Mouse (Mus musculus) left cerebral cortex, adult 18-20 months (tissue): ENCODE measurements around the gene Gfral. TPM values are rescaled to one million over a fixed set of nuclear protein-coding genes. Genes with fewer than 3 reads are reported as not detected.
A peak's percentile ranks its signal among the peaks of the same experiment; 100 is the strongest.

Experiments
- DNase-seq, 2 experiments: peaks; one replicate each; pipeline ENCODE4 v3.0.0; 2021 to 2022; ENCODE audit warnings: low spot score in 2 of 2, mixed read lengths in 1 of 2
- long read RNA-seq, 2 experiments: library from polyadenylated mRNA; stranded (forward); transcript quantifications; one replicate each; pipeline ENCODE4 v2.0.0; 2021
- total RNA-seq, 2 experiments: library from RNA; stranded (reverse); gene quantifications; 2 replicates each; pipeline ENCODE4 v1.2.3; 2021

Gene Gfral
- not detected for total RNA-seq
- long read RNA-seq, experiment 1, result 0 reads
- long read RNA-seq, experiment 2, result 0 reads

DNA sequence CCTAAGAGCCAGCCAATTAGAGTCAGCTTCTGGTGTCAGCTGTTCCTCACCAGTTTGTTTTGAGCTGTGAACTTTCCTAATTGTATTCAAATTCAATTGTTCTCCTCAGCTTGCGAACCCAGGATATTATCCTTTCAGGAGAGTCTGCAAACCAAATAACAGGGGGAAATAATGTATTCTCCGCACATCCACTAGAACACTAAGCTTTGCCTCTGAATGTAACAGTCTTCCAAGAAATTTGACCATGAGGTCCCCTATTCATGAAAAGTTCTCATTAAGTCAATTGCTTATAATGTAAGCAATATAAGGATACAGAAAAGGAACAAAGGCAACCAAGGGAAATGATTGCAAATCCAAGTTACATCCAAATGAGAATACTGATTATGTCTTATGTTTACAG, at the start of gene Gfral:
Gene Gfral (minus strand): TSS at position 101 of the 400 bp plus-strand sequence.
- no peak for DNase-seq

DNA sequence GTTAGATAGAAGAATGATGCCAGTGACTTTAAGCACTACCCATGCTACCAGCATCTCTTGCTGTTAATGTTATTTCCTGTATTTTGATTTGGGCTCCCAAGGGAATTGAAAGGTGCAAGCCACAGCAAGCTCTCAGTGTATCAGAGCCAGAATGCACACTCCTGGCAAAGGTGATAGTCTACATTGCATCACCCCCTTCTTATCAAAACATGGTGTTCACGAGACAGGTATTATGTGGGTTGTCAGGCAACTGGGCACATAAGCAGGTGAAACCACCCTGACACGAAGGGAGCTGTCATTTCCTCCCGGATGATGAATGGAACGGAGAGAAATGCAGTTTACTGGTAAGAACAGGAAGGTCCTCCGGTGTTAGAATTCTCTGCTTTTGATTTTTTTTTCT, 44.3 kb upstream of the Gfral start:
- DNase-seq, result no peak

DNA sequence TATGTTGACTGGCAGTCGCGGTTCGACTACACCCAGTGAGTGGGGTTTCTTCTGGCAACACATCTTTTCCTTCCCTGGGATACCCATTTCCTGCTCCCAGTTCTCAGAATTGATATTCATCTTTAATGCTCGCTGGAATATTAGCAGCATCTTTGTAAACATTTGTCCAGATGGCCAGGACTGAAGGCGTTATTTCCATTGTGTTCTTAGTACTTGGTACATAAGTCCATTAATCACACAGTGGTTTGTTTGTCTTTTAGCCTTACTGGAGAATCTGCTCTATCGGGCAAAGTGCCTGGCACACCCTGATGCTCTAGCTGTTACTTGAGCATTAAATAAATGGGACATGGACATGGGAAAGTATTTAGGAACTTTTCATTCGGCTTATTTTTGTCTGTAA, 39.1 kb upstream of the Gfral start:
- DNase-seq, result no peak

DNA sequence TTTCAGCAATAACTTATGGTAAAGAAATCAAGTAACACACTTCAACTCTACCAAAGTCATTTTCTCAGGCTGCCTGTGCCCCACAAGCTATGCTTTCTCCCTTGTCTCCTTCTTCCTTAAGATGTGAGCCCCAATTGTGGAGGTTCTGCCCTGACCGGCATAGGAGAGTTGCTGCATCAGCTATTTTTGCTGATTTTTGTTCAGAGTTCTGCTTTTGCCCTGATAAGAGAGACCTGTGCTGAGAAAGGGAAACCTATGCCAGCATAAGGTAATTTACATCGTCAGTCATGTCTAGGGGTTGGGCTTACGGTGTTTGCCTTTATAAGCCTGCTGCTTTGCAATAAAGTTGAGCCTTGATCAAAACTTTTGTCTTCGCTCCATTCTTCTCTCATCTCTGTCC, 38.7 kb upstream of the Gfral start:
- no peak for DNase-seq

DNA sequence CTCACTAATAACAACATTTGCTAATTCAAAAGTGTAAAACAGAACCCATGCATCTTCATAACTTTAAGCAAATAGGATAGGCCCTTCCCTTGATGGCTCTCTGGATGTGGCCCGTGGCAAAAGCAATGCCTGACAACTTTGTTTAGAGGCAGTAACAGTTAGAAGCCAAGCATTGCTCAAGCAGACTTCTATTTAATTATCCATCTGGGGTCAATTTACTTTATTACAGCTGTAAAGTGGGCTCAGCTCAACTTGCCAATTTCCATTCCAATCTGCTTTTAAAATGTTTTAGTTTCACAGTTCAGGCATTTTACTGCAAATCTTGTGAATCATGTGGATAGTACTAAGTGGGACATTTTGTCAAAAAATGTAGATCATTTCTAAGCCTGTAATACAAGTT, 28.9 kb upstream of the Gfral start:
- no peak for DNase-seq

DNA sequence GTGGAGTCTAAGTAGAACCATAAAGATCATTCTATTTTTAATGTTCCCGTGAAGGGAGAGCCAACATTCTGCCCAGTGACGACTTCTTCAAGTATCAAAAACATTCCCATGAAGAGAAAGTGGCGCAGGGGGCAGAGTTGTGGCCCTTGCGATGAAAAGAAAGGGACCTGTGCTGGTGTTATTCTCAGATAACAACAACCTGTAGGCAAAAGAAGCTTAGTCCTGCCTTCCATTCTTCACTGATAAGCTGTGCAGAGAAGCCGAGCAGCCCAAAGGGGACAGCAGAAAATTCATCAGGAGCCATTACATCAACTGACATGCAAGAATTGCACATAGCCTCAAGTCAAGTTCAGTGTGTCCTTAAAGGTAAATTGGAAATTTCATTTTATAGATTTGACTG, 24.5 kb upstream of the Gfral start:
- DNase-seq, result no peak

DNA sequence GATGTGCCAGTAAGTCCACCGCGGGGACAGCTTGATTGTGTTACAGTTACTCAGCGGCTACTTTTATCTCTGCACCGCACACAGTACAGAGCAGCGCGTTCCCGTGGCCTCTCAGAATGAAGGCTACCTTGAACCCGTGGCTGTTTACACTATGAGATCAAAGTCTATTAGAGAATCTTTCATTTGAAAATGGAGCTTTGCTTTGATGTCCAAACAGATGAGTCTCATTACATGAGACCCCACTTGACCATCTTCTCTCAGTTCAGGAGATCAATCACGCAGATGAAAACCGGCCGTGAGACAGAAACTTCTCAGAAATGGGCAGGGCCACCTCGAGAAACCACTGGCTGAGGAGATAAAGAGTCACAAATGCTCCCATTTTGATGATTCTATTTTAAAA, 23.8 kb upstream of the Gfral start:
- DNase-seq, result no peak

DNA sequence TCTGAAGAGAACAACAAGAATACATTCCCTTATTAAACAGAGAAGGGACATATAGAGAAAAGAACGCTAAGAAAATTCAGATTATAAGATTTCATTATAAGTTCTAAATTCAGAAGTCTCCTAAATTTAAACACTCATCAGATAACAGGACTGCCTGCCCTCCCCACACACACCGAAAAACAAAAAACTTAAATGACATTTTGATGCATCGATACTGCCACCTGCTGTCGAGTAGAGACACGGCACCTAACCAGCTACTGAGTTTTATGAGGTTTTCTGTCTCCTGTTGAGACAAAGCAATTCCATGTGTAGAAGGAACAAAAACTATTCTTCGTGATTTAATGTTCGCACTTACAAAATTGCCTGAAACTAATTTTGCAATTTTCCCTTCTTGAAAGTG, 23.2 kb upstream of the Gfral start:
- peak; percentile 67 to 71 for DNase-seq

DNA sequence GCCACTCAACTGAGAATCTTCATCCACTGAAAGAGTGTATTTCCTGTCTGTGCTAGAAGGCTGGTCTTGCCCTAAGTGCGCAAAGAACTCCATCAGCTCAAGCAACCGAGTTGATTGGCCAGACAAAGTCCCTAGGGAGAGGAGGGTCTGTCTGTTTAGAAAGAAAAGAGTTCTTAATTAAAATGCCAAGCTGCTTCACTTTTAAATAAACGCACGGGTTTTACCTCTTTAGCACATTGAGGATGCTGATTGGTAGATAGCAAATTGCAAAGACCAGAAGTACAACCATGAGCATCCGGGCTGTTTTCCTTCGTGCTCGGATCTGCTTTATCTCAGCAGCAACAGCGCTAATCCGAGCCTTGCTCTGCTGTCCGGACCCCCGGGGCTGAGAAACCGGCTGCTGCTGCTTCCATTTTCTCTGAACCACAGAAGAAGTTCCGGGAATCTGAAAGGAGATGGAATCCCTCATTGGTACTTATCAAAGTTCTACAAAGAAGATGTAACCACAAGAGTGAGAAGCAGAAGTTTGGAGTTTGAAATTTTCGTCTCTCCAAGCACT, 22.6 kb upstream of the Gfral start:
- peak in 1 of 2 experiments; percentile 4 for DNase-seq

DNA sequence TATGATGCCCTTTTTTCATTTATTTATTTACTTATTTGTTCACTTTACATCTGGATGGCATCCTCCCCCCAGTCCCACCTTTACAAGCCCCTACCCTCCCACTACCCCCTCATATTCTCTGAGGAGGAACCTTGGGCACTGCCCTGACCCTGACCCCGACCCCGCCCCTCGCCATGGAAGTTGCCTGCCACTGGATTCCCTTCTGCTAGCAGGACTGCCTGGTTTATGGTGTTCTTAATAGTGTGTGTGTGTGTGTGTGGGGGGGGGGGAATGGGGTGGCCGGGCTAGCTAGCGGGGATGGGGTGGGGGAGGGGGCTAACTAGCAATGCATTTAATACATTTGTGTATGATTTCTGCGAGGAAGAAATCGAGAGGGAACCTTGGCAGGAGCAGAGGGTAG, 21.4 kb upstream of the Gfral start:
- DNase-seq, result no peak

DNA sequence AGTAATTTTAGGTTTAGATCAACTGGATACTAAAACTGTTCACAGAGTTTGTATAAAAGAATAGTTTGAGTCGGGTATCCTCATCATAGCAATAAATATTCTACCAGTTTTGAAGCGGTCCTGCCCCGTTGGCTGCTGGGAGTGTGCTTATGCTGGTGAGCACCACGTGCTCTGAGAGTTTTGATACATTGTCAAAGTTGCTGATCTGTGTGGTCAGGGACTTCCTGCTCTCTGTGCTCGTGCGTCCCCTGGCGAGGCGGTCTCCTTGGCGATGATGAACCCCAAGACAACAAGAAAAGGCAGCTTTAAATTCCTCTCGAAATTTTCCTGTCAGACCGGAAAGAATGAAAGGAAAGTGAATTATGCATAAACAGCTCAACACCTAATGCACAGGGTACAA, 16.9 kb upstream of the Gfral start:
- no peak for DNase-seq

DNA sequence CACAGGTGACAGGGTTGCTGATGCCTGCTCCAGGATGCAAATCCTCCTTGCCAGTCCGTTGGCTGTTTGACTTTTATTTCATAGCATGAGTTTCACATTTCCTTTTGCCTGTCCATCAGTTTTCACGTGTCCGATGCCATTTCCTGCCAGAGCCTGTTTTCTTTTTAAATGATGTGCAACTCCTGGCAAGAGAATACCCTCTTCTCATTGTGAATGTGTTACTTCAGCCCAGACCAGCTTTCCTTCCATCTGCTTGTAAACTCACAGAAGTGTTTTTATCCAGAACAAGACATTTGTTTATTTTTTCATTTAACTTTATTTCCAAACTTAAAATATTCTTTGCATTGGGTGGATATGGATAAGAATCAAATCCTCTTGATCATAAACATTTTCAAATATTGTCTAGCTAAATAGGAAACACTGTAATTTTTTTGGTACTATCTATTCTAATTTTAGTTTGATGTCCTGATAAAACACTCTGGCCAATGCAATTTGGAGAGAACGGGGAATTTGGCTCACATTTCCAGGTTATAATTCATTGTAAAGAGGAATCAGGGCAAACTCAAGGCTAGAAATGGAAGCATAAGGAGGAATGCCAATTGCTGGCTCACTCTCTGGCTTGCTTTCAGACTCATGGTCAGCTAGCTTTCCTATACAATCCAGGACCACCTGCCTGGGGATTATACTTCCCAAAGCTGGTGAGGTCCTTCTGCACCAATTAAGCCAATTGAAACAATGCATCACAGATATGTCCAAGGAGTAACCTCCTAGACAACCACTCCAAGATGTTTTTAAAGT, 3.9 kb upstream of the Gfral start:
- no peak for DNase-seq

DNA sequence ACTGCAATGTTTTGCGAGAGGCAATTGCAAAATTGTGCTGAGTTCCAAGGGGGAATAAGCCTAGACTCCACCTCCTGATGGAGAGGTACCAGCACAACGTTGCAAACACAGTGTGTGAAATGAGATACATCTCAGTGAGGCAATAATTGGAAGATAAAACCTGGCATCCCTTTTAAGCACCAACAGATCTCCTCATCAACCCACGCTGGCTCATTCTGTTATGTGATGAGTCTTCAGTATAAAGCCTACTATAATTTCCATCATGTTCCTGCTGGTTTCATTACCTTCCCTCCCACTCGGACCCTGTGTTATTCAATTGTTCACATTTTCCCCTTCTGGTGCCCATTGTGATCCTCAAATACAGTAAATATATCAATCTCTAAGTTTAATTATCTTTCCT, 1.2 kb upstream of the Gfral start:
- no peak for DNase-seq

DNA sequence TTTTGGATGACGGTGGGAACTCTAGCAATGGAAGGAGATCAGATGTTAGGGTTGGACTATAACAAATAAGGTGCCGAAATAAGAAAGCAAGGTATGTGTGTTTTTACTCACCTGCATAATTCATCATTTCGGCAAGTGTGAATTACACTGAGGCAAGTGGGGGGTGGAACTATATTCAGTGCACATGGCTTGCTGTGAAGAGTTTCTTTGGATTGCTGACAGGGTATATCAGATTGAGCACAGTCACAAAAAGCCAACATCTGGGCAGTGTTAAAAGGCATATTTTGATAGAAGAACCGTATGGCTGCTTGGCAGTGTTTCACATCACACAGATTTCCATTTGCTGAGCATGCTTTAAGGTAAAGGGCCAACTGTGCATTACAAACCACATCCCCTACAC, 16.5 kb downstream of the Gfral start:
- DNase-seq, result no peak

DNA sequence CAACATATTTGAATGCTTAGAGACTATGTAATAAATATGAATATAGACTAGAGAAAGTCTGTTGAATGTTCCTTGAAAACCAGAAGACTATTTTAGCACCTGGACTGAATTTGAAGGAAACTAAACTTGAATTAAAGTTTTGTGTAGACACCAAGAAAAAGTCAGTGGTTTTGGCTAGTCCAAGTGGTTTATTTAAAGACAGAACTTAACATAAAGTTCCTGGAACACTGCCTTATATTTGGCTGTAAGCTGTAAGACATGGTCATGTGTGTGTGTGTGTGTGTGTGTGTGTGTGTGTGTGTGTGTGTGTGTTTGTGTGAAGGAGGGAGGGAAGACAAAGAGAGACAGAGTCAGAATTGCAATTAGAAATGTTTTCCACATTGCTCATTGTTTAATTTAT, 34.2 kb downstream of the Gfral start:
- no peak for DNase-seq

DNA sequence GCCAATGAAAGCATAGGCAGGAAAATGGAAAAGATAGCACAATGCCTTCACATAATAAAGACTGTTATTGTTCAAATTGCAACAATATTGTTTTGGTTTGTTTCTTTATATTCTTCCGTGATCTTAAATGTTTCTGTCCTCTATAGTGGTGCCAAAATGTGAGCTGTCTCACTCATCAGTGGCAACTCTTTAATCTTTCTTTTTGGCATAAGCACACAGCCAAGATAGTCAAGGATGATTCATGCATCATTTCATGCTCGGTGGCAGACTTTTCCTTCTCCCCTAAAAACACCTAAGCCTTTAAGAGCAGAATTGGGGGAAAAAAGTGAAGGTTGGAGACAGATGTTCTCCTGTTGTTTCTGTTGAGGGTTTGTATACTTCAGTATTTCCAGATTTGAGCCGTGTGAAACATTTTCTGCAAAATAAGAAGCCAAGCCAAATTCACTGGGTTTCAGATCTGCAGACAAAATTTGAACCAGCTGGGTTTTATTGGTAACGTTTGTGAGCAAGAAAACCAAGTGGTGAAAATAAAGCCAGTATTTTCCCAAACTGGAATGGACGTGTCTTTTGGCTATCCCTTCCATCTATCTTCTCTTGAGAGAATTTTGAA, 40.7 kb downstream of the Gfral start:
- no peak for DNase-seq

DNA sequence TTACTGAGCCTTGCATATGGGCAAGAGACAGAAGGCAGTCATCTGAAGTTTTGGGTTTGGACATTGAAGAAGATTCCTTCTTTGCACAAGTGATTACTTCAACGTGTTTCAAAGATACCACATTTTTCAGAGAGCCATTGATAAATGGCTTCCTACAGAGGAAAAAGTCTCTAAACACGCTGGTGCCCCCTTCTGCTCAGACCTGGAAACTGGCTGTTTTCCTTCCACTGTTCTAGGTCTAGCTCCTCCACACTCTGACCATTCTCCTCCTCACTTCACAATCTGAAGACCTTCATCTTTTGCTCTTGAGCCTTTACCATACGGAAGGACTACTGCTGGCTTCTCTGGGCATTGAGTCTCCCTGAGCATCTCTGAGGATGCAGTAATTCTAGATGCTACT, 45.1 kb downstream of the Gfral start:
- peak; percentile 13 to 23 for DNase-seq

DNA sequence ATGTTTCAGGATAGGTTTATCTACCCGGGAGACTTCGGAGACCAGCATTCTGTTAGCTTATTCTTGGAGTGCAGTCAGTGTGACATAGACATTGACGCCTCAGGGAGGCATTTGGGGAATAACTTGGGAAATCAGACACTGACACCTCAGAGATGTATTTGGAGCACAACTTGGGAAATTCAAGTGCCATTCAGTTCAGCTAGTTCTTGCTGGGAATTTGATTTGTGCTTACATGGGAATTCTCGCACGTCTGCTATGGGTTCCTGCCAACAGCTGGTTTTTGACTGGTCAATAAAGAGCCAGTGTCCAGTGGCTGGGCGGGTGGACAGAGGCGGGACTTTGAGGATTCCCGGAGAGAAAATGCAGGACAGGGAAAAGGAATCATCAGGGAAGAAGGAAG, 51.0 kb downstream of the Gfral start:
- no peak for DNase-seq

DNA sequence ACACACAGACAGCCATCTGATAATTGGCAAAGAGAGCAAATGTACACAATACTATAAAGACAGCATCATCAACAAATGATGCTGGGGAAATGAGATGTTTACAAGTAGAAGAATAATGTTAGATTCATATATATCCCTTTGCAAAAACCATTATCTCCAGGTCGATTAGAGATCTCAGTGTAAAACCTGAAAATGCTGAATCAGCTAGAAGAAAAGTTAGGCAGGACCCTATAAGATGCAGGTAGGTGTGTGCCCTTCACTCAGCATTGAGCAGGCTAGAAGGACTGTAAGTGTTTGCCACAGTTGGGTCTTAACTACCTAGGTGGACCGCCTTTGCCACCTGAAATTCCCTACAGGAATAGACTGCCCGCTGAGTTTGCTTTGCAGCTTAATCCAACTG, 67.9 kb downstream of the Gfral start:
- DNase-seq, result no peak

DNA sequence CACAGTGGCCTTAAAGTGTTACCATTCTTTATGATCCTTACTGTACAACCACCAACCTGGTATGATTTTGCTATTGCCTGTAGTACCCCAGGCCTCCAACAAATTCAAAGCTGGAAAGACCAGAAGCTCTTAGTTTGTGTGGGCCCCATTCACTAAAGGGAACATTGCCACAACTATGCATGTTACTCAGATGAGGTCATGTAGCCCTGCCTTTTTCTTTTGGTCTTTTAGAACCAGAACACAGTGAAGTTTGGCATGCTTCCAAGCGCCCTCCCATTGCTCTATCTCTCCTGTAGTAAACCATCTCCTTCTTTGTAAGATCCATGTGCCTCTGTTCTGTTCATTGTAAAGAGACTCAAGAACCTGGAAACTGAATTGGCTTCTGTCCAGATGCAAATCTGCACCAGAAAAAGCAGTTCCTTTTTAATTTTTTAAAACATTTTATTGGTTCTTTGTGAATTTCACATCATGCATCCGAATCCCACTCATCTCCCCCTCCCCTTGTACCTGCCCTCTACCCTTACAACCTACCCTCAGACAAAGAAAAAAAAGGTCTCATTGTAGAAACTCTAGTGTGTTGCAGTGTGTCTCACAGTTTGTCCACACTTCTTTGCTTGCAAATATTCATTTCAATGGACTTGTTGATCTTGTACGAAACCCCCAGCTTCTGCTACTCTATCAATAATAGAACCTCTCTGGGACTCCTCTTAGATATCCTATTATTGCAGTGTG, 74.9 kb downstream of the Gfral start:
- DNase-seq, result no peak

DNA sequence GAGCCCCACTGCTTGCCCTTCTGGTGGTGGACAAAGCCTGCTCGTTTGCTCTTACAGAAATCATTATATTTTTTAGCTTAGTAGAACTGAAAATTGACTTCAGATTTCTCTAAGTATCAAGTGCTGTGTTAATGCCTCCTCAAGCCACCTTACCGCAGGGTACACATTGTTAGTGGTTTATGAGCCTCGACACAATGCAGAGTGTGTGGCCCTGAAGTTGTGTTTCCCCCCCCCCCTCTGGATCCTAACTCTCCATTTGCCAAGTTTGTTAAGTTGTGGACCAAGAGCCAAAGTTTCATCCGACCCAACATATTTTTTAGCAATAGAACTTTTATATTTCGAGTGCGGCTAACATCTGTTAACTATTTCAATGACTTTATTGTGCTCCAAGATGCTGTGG, 79.4 kb downstream of the Gfral start:
- DNase-seq, result no peak

DNA sequence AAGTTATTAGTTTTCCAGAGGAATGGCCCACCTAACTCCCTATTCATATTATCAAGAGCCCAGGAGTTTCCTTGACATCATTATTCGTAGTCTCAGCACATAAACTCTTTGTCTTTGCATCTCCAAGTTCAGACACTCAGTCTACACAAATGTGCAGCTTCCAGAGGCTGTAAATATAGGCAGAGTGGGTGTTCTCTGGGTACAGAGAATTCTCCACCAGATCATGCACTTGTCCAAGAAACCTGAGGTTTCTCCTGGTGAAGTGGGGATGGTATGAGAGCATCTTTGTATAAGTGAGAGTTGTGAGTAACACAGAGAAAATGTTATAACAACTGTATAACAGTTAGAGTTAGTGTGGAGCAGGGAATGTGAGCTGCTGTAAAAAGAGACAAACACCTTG, 84.1 kb downstream of the Gfral start:
- no peak for DNase-seq
